Mouse (Mus musculus) hindbrain, embryonic 15.5 days (tissue): ENCODE results near the gene N4bp3. TPM values are rescaled to one million over a fixed set of nuclear protein-coding genes. Genes with fewer than 3 reads are reported as not detected.

ENCODE experiments used
- ATAC-seq: fragments of 200-750 bp; cut with Nextera tagmentation; 2 replicates; pipeline ENCODE4 v1.8.0; 2017; ENCODE audit warnings: low read depth, moderate number of reproducible peaks, moderate TSS enrichment; ENCODE audit not compliant: low FRiP score
- H3K27ac ChIP-seq: fragments of 300-500 bp; sonication (generic); replicated peaks from 2 replicates; pipeline ENCODE4 v1.5.1; 2015; ENCODE audit warnings: mild to moderate bottlenecking, inconsistent platforms
- H3K27me3 ChIP-seq: fragments of 300-500 bp; sonication (generic); 2 replicates; pipeline ENCODE4 v1.6.1; 2015; ENCODE audit warnings: control low read depth, inconsistent platforms
- H3K36me3 ChIP-seq: fragments of 300-500 bp; sonication (generic); 2 replicates; pipeline ENCODE4 v1.6.1; 2015; ENCODE audit warnings: control low read depth, inconsistent platforms
- H3K4me1 ChIP-seq: fragments of 300-500 bp; sonication (generic); replicated peaks from 2 replicates; pipeline ENCODE4 v1.6.1; 2015; ENCODE audit warnings: control low read depth, inconsistent platforms
- H3K4me2 ChIP-seq: fragments of 300-500 bp; sonication (generic); 2 replicates; pipeline ENCODE4 v1.6.1; 2015; ENCODE audit warnings: moderate library complexity, mild to moderate bottlenecking, inconsistent platforms
- H3K4me3 ChIP-seq: fragments of 300-500 bp; sonication (generic); 2 replicates; pipeline ENCODE4 v1.5.1; 2015; ENCODE audit warnings: mild to moderate bottlenecking, inconsistent platforms
- H3K9ac ChIP-seq: fragments of 300-500 bp; sonication (generic); 2 replicates; pipeline ENCODE4 v1.6.1; 2015; ENCODE audit warnings: inconsistent platforms
- H3K9me3 ChIP-seq: fragments of 300-500 bp; sonication (generic); 2 replicates; pipeline ENCODE4 v1.6.1; 2016; ENCODE audit warnings: control low read depth, inconsistent platforms
- WGBS: fragments of 180-500 bp; shearing (Covaris S2); methylation state at CpG from one replicate; pipeline ENCODE4 v1.1.7; 2015; 5-methylcytosine and 5-hydroxymethylcytosine counted together
- polyA plus RNA-seq: library from polyadenylated mRNA; unstranded; fragments of >200 nt; fragmentation: Nextera tagmentation; extraction: Ambion mirVana; gene quantifications from 2 replicates; pipeline ENCODE4 v1.2.1, GENCODE M21; 2015

N4bp3 gene
- polyA plus RNA-seq, 1 experiment from 2014 or later, result 29.8 TPM

GRCm38 (mm10) chr11:51607096-51607738 lies 43.4 kb downstream of the N4bp3 start:
- 11% methylated on average over 15 of the region's 15 CpGs for whole genome bisulfite sequencing
- peaks cover 26% of the 10 kb centered on the region for H3K36me3 ChIP-seq
- peak; percentile 69; the same call in 1 of the 2 replicates for ATAC-seq

GRCm38 (mm10) chr11:51606447-51607095 lies 44.1 kb downstream of the N4bp3 start, which contains the start of gene Hnrnpab:
Gene Hnrnpab, minus strand, starts transcription at chr11:51606847.
- Histone ChIP-seq H3K27ac (peak within 1 kb of the TSS; percentile 95), H3K9me3 (no peaks in the 10 kb centered on the region), H3K9ac (peak within 1 kb of the TSS; percentile 98), H3K36me3 (peaks cover 32% of the 10 kb centered on the region), H3K4me3 (peak within 1 kb of the TSS; percentile 88), H3K4me1 (peaks cover 39% of the 10 kb centered on the region), H3K4me2 (peak within 1 kb of the TSS; percentile 75), H3K27me3 (no peaks in the 10 kb centered on the region)
- peak; percentile 96 for ATAC-seq
- WGBS, result under 1% methylated on average over 90 of the region's 91 CpGs

More at GRCm38 (mm10) chr11:51607096-51607738, 43.4 kb downstream of the N4bp3 start:
- Histone ChIP-seq H3K27ac (peak overlapping the region; percentile 89), H3K4me3 (peak overlapping the region; percentile 88), H3K4me2 (peak overlapping the region; percentile 75), H3K9me3 (no peaks in the 10 kb centered on the region), H3K27me3 (no peaks in the 10 kb centered on the region), H3K4me1 (peaks cover 38% of the 10 kb centered on the region), H3K9ac (peak overlapping the region; percentile 82)

GRCm38 (mm10) chr11:51605602-51606446 lies 44.8 kb downstream of the N4bp3 start:
- H3K4me1 ChIP-seq, result peaks cover 39% of the 10 kb centered on the region
- under 1% methylated on average over 81 of the region's 81 CpGs for WGBS
- ATAC-seq, result peak; percentile 60

GRCm38 (mm10) chr11:51602253-51602652 lies 48.4 kb downstream of the N4bp3 start:
- no peak for ATAC-seq
- 95% methylated on average over 3 of the region's 3 CpGs for WGBS
- Histone ChIP-seq H3K4me1 (peaks cover 35% of the 10 kb centered on the region), H3K4me2 (no peak overlapping the region), H3K27ac (no peak overlapping the region), H3K9me3 (no peaks in the 10 kb centered on the region), H3K9ac (no peak overlapping the region), H3K4me3 (no peak overlapping the region), H3K27me3 (no peaks in the 10 kb centered on the region), H3K36me3 (peaks cover 75% of the 10 kb centered on the region)

More at GRCm38 (mm10) chr11:51605602-51606446, 44.8 kb downstream of the N4bp3 start:
- Histone ChIP-seq H3K4me2 (peak overlapping the region; percentile 72), H3K9ac (peak overlapping the region; percentile 98), H3K36me3 (peaks cover 40% of the 10 kb centered on the region), H3K9me3 (no peaks in the 10 kb centered on the region), H3K27ac (peak overlapping the region; percentile 95), H3K4me3 (peak overlapping the region; percentile 88), H3K27me3 (no peaks in the 10 kb centered on the region)

GRCm38 (mm10) chr11:51597553-51597952 lies 53.1 kb downstream of the N4bp3 start:
- peaks cover 4% of the 10 kb centered on the region for H3K4me1 ChIP-seq
- H3K9me3 ChIP-seq, result no peaks in the 10 kb centered on the region
- no peak overlapping the region for H3K4me2 ChIP-seq
- no peak for ATAC-seq
- no peak overlapping the region for H3K4me3 ChIP-seq
- no peak overlapping the region for H3K9ac ChIP-seq
- 80% methylated on average over 2 of the region's 2 CpGs for WGBS
- H3K27ac ChIP-seq, result no peak overlapping the region
- no peaks in the 10 kb centered on the region for H3K27me3 ChIP-seq
- H3K36me3 ChIP-seq, result peaks cover 93% of the 10 kb centered on the region

GRCm38 (mm10) chr11:51595459-51596083 lies 55.1 kb downstream of the N4bp3 start:
- Histone ChIP-seq H3K9me3 (no peaks in the 10 kb centered on the region), H3K4me1 (no peaks in the 10 kb centered on the region), H3K9ac (no peak overlapping the region), H3K36me3 (peaks cover 91% of the 10 kb centered on the region), H3K4me2 (no peak overlapping the region), H3K4me3 (no peak overlapping the region), H3K27me3 (no peaks in the 10 kb centered on the region), H3K27ac (no peak overlapping the region)
- no peak for ATAC-seq
- 91% methylated on average over 1 of the region's 1 CpGs for WGBS

- H3K36me3 ChIP-seq, result peaks cover 89% of the 10 kb centered on the region
- H3K9ac ChIP-seq, result no peak overlapping the region
- no peak for ATAC-seq
- no peak overlapping the region for H3K4me2 ChIP-seq
- WGBS, result 80% methylated on average over 3 of the region's 3 CpGs
- H3K4me1 ChIP-seq, result no peaks in the 10 kb centered on the region
- H3K27me3 ChIP-seq, result no peaks in the 10 kb centered on the region
- no peaks in the 10 kb centered on the region for H3K9me3 ChIP-seq
- no peak overlapping the region for H3K27ac ChIP-seq
- no peak overlapping the region for H3K4me3 ChIP-seq
These were observed 55.8 kb downstream of the N4bp3 start for GRCm38 (mm10) chr11:51594715-51595350.

- H3K9ac ChIP-seq, result no peak overlapping the region
- ATAC-seq, result no peak
- no peak overlapping the region for H3K27ac ChIP-seq
- H3K4me1 ChIP-seq, result no peaks in the 10 kb centered on the region
- no peak overlapping the region for H3K4me3 ChIP-seq
- no peak overlapping the region for H3K4me2 ChIP-seq
- no peaks in the 10 kb centered on the region for H3K9me3 ChIP-seq
- no peaks in the 10 kb centered on the region for H3K27me3 ChIP-seq
- peaks cover 89% of the 10 kb centered on the region for H3K36me3 ChIP-seq
- WGBS, result 92% methylated on average over 6 of the region's 6 CpGs
These were observed 56.8 kb downstream of the N4bp3 start for GRCm38 (mm10) chr11:51593849-51594248.

GRCm38 (mm10) chr11:51593368-51593767 lies 57.3 kb downstream of the N4bp3 start:
- WGBS, result 97% methylated on average over 4 of the region's 4 CpGs
- Histone ChIP-seq H3K27ac (no peak overlapping the region), H3K27me3 (no peaks in the 10 kb centered on the region)

More at GRCm38 (mm10) chr11:51593368-51593767, 57.3 kb downstream of the N4bp3 start:
- ATAC-seq, result no peak
- H3K4me2 ChIP-seq, result no peak overlapping the region
- H3K36me3 ChIP-seq, result peaks cover 89% of the 10 kb centered on the region
- no peak overlapping the region for H3K4me3 ChIP-seq
- no peak overlapping the region for H3K9ac ChIP-seq
- H3K9me3 ChIP-seq, result no peaks in the 10 kb centered on the region
- H3K4me1 ChIP-seq, result no peaks in the 10 kb centered on the region
